Mouse (Mus musculus): ENCODE data around the gene Eif2ak4. TPM values are rescaled to one million over a fixed set of nuclear protein-coding genes. Genes with fewer than 3 reads are reported as not detected.

Gene Eif2ak4
- total and polyA plus RNA-seq, 3 experiments = 16.1 to 22.3 (median 18.1) TPM

DNA sequence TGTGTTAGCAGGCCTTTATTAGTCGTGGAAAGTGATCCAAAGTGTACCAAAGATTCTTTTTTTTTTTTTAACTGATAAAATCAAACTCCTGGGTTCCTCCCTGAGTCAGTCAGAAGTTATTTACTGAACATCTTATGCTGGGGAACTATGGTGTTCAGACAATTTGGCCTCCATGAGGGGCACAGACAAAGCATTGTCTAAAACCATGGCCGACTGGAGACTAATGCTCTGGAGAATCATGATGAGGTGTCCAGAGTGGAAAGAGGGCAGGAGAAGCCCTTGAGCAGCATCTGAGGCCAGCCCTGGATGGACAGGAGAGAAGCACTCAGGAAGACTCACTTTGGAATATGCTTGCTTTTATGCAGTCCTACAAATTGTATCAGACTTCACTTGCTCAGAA lies 18.4 kb downstream of the Eif2ak4 start:
- Histone ChIP-seq H3K36me3 (replicated peaks in 1 of 2; ENCODE audit: control insufficient read depth in 1 of 2, insufficient read depth in 1 of 2, low read length in 1 of 2) (peaks cover 26 to 86% of the 10 kb centered on the region in 2 experiments), H3K4me1 (ENCODE audit: control insufficient read depth in 1 of 2, insufficient read depth in 2 of 2) (peaks cover 0 to 4% of the 10 kb centered on the region in 2 experiments; a peak in 1 of 4 replicates)

DNA sequence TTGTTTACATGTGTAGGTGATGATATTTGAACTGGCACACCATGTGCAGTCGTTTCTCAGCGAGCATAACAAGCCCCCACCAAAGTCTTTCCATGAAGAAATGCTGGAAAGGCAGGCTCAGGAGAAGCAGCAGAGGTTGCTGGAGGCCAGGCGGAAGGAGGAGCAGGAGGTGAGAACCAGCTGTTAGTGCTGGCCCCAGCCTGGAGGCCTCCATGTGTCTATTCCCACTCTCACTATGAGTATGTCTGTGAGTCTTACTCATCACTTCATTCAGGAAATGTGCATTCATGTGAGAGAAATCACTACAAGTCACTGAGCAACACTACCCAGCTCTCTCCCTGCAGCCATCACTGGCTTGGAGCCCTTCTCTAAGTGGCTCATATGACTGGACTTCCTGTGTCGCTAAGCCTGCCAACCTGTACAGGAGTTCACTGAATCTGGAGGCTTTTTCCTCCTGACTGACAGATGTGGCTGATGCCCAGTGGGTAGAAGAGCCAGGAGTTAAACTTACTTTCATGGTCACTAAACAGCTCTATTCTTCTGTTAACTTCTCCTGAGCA lies 20.0 kb downstream of the Eif2ak4 start:
- Histone ChIP-seq H3K9me3 (replicated peaks; ENCODE audit: low read length) (peaks cover 3% of the 10 kb centered on the region), H3K27ac (ENCODE audit: insufficient read depth, low read depth) (no peak overlapping the region), H3K36me3 (replicated peaks in 1 of 2; ENCODE audit: control insufficient read depth in 1 of 2, insufficient read depth in 1 of 2, low read length in 1 of 2) (peaks cover 40 to 88% of the 10 kb centered on the region in 2 experiments), H3K4me1 (ENCODE audit: control insufficient read depth in 1 of 2, insufficient read depth in 2 of 2) (peaks cover 0 to 4% of the 10 kb centered on the region in 2 experiments; a peak in 1 of 4 replicates), H3K9ac (ENCODE audit: insufficient read depth, low read depth) (no peak overlapping the region), H3K4me2 (ENCODE audit: insufficient read depth, low read depth, poor library complexity, severe bottlenecking) (no peak overlapping the region), H3K4me3 (replicated peaks in 1 of 3; ENCODE audit: low read depth in 2 of 3, low read length in 2 of 3, poor library complexity in 1 of 3) (no peak overlapping the region), H3K79me2 (replicated peaks; ENCODE audit: control insufficient read depth, extremely low read depth, insufficient read depth, poor library complexity, severe bottlenecking) (no peaks in the 10 kb centered on the region), H3K27me3 (replicated peaks) (no peaks in the 10 kb centered on the region)
- in situ Hi-C loops (cut with MboI; ENCODE audit: low pct_ligation_motif_present, low pct_unique_long_range_greater_than_20kb, low sequenced_read_pairs) = no loop called here
- dilution Hi-C loops (cut with MboI; ENCODE audit: extremely low pct_ligation_motif_present, extremely low pct_unique_long_range_greater_than_20kb, low sequenced_read_pairs) = no loop called here
- no peak for DNase-seq (ENCODE audit: extremely low read depth)
- TF ChIP-seq POLR2A (IDR thresholded peaks at IDR 0.05; ENCODE audit: low read depth, low read length) (no peak), EP300 (IDR thresholded peaks at IDR 0.05; ENCODE audit: low read length) (no peak), NELFE (IDR thresholded peaks at IDR 0.05; ENCODE audit: low read depth, low read length) (no peak), RAD21 (IDR thresholded peaks at IDR 0.05; ENCODE audit: low read depth, low read length) (no peak), NRF1 (IDR thresholded peaks at IDR 0.05; ENCODE audit: low read depth, low read length) (no peak), CHD1 (IDR thresholded peaks at IDR 0.05; ENCODE audit: low read depth, low read length) (no peak), CTCF (conservative IDR thresholded peaks at IDR 0.05 in 1 of 2, IDR thresholded peaks at IDR 0.05 in 1 of 2; ENCODE audit: low read depth in 2 of 2, low read length in 2 of 2) (no peak), ZNF384 (IDR thresholded peaks at IDR 0.05; ENCODE audit: low read depth, low read length) (no peak), ELF1 (IDR thresholded peaks at IDR 0.05; ENCODE audit: low read depth, low read length) (no peak), ETS1 (conservative IDR thresholded peaks at IDR 0.05; ENCODE audit: low read depth, low read length) (no peak), MAFK (IDR thresholded peaks at IDR 0.05; ENCODE audit: insufficient replicate concordance, low read length) (no peak), MAX (IDR thresholded peaks at IDR 0.05; ENCODE audit: low read length) (no peak), TCF12 (IDR thresholded peaks at IDR 0.05; ENCODE audit: low read depth, low read length) (no peak), KAT2A (IDR thresholded peaks at IDR 0.05; ENCODE audit: insufficient replicate concordance, low read length) (no peak), IRF4 (IDR thresholded peaks at IDR 0.05; ENCODE audit: low read depth, low read length) (no peak)

More for the DNA sequence above, 18.4 kb downstream of the Eif2ak4 start:
- TF ChIP-seq ZMIZ1 (IDR thresholded peaks at IDR 0.05; ENCODE audit: low read depth, low read length) (no peak), USF1 (IDR thresholded peaks at IDR 0.05; ENCODE audit: low read depth, low read length) (no peak), ELF1 (IDR thresholded peaks at IDR 0.05; ENCODE audit: low read depth, low read length) (no peak), MAFK (IDR thresholded peaks at IDR 0.05; ENCODE audit: insufficient replicate concordance, low read length) (no peak), HCFC1 (IDR thresholded peaks at IDR 0.05; ENCODE audit: low read depth, low read length) (no peak), SMC3 (IDR thresholded peaks at IDR 0.05; ENCODE audit: low read depth, low read length) (no peak), PAX5 (IDR thresholded peaks at IDR 0.05; ENCODE audit: low read length) (no peak), ZNF384 (IDR thresholded peaks at IDR 0.05; ENCODE audit: low read depth, low read length) (no peak), BHLHE40 (IDR thresholded peaks at IDR 0.05; ENCODE audit: low read depth, low read length) (no peak), UBTF (IDR thresholded peaks at IDR 0.05; ENCODE audit: low read depth, low read length) (no peak), POLR2A (IDR thresholded peaks at IDR 0.05; ENCODE audit: low read depth, low read length) (no peak), MXI1 (IDR thresholded peaks at IDR 0.05; ENCODE audit: low read depth, low read length) (no peak), MYC (IDR thresholded peaks at IDR 0.05; ENCODE audit: low read depth, low read length) (no peak), TBP (conservative IDR thresholded peaks at IDR 0.05; ENCODE audit: low read depth, low read length) (no peak), CHD2 (IDR thresholded peaks at IDR 0.05; ENCODE audit: low read length) (no peak)
- Histone ChIP-seq H3K27ac (ENCODE audit: insufficient read depth, low read depth) (no peak overlapping the region), H3K4me2 (ENCODE audit: insufficient read depth, low read depth, poor library complexity, severe bottlenecking) (no peak overlapping the region), H3K4me3 (replicated peaks in 1 of 3; ENCODE audit: low read depth in 2 of 3, low read length in 2 of 3, poor library complexity in 1 of 3) (no peak overlapping the region), H3K79me2 (replicated peaks; ENCODE audit: control insufficient read depth, extremely low read depth, insufficient read depth, poor library complexity, severe bottlenecking) (no peaks in the 10 kb centered on the region), H3K9ac (ENCODE audit: insufficient read depth, low read depth) (no peak overlapping the region), H3K9me3 (replicated peaks; ENCODE audit: low read length) (peaks cover 1% of the 10 kb centered on the region), H3K27me3 (replicated peaks) (no peaks in the 10 kb centered on the region)
- dilution Hi-C loops (cut with MboI; ENCODE audit: extremely low pct_ligation_motif_present, extremely low pct_unique_long_range_greater_than_20kb, low sequenced_read_pairs) = no loop called here
- no peak for DNase-seq (ENCODE audit: extremely low read depth)
- in situ Hi-C loops (cut with MboI; ENCODE audit: low pct_ligation_motif_present, low pct_unique_long_range_greater_than_20kb, low sequenced_read_pairs) = no loop called here
